Mouse (Mus musculus): ENCODE data around the gene Prickle4. TPM values are rescaled to one million over a fixed set of nuclear protein-coding genes. Genes with fewer than 3 reads are reported as not detected.

Prickle4 gene
- polyA plus RNA-seq, 1 experiment from 2014 or later: 2.7 TPM

DNA sequence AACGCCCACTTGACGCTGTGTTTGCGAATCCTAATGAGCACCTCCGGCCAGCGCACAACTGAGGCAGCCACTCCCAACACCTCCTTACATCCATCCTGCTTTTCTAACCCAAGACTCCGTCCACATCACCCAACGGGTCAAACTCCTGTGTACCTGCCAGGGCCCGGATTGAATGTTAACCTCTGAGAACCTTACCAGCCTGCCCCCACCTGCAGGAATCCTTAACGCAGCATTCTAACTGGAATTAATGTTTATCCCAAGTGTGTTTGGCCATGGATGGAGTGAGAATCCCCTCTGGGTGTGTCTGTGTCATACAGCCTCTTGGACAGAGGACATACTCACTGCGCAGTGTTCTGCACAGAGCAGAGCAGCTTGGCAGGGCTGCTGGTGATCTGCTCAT, 3.6 kb upstream of the Prickle4 start:
- no peaks in the 10 kb centered on the region for H3K4me1 ChIP-seq (ENCODE audit: control insufficient read depth, insufficient read depth, low read length)
- no peaks in the 10 kb centered on the region for H3K9me3 ChIP-seq (ENCODE audit: control insufficient read depth, low read length)
- H3K27me3 ChIP-seq (ENCODE audit: control insufficient read depth, insufficient read depth, low read length): peaks cover 4% of the 10 kb centered on the region; the same call in 1 of the 2 replicates
- WGBS: 91% methylated on average over 10 of the region's 10 CpGs
- no peak overlapping the region for H3K4me3 ChIP-seq (ENCODE audit: low read depth, low read length)
- DNase-seq (ENCODE audit: low spot score) (no peak), ATAC-seq (ENCODE audit: insufficient read depth, low FRiP score, low TSS enrichment) (no peak)
- no peak overlapping the region for H3K27ac ChIP-seq (ENCODE audit: low read depth, low read length)
- no peaks in the 10 kb centered on the region for H3K36me3 ChIP-seq (ENCODE audit: control insufficient read depth, insufficient read depth, low read length)
- H3K4me2 ChIP-seq (ENCODE audit: low read depth): no peak overlapping the region
- H3K9ac ChIP-seq (ENCODE audit: low read length): no peak overlapping the region

DNA sequence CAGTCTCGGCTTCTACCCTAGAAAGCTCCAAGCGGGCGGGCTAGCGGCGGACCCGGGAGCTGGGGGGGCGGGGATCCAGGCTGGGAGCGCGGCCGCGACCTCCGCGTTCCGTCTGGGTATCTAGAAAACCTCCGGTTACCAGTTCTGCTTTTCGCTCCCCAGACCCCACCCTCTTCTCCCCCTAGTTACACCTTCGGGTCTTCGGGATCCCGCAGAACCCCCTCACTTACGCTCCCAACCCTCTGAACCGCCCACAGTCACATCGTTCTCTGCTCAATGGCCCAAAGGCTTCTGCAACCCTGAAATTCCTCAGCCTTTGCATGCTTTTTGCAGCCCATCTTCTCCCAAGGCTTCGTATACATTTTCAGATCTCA, 788 bp upstream of the Prickle4 start:
- Histone ChIP-seq H3K4me1 (ENCODE audit: control insufficient read depth, insufficient read depth, low read length) (no peaks in the 10 kb centered on the region), H3K9ac (ENCODE audit: low read length) (peak overlapping the region; percentile 72), H3K27me3 (ENCODE audit: control insufficient read depth, insufficient read depth, low read length) (no peaks in the 10 kb centered on the region), H3K4me3 (ENCODE audit: low read depth, low read length) (peak overlapping the region; percentile 48), H3K9me3 (ENCODE audit: control insufficient read depth, low read length) (no peaks in the 10 kb centered on the region), H3K4me2 (ENCODE audit: low read depth) (peak overlapping the region; percentile 66), H3K36me3 (ENCODE audit: control insufficient read depth, insufficient read depth, low read length) (no peaks in the 10 kb centered on the region), H3K27ac (ENCODE audit: low read depth, low read length) (no peak overlapping the region)
- under 1% methylated on average over 18 of the region's 23 CpGs for WGBS
- DNase-seq (ENCODE audit: low spot score) (no peak), ATAC-seq (ENCODE audit: insufficient read depth, low FRiP score, low TSS enrichment) (peak; percentile 9; the same call in 1 of the 2 replicates)

DNA sequence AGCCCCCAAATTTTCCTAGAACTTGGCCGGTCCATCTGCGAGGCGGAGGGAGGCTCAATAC, 264 bp downstream of the Prickle4 start, which contains the start of gene Gm21981:
Gene Gm21981, minus strand, starts transcription at position 14 of the 61 bp plus-strand sequence.
- no peaks in the 10 kb centered on the region for H3K27me3 ChIP-seq (ENCODE audit: control insufficient read depth, insufficient read depth, low read length)
- peak within 1 kb of the TSS; percentile 66 for H3K4me2 ChIP-seq (ENCODE audit: low read depth)
- WGBS: 0% methylated on average over 3 of the region's 3 CpGs
- peak within 1 kb of the TSS; percentile 72 for H3K9ac ChIP-seq (ENCODE audit: low read length)
- H3K4me3 ChIP-seq (ENCODE audit: low read depth, low read length): peak within 1 kb of the TSS; percentile 48
- H3K27ac ChIP-seq (ENCODE audit: low read depth, low read length): peak within 1 kb of the TSS; percentile 45; the same call in 1 of the 2 replicates
- no peaks in the 10 kb centered on the region for H3K4me1 ChIP-seq (ENCODE audit: control insufficient read depth, insufficient read depth, low read length)
- no peaks in the 10 kb centered on the region for H3K36me3 ChIP-seq (ENCODE audit: control insufficient read depth, insufficient read depth, low read length)
- ATAC-seq (ENCODE audit: insufficient read depth, low FRiP score, low TSS enrichment) (no peak), DNase-seq (ENCODE audit: low spot score) (no peak)
- no peaks in the 10 kb centered on the region for H3K9me3 ChIP-seq (ENCODE audit: control insufficient read depth, low read length)

DNA sequence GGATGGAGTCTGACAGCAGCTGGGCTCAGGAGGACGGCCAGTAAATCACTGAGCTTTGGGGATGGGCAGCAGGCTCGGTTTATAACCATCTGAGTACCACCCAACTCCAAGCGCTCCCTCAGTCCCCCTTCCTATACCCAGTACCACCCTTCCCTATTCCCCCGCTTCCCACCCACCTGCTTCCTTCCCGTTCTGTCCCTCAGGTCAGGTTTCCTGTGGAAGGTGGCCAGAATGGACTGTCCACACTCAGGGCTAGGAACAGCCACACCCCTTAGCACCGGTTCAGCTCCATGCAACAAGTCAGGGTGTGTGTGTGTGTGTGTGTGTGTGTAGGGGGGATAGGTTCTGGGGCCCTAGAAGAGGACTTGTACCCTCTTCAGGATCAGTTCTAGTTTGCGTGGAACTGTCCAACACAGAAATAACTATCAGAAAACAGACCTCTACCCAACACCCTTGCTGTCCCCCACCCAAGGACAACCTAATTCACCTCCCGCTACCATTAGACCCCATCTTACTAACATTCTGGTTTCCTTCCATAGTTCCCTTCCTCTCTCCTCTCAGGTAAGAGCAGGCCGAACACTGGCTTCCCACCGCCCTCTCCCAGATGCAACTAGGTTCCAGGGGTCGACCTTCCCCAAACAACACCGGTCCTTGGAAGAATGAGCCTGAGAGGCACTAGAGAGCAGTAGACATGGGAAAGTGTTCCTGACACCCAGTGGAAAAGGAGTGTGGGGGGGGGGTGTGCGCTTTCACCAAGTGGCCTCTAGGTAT, 680 bp downstream of the Prickle4 start:
- H3K4me3 ChIP-seq (ENCODE audit: low read depth, low read length): peak overlapping the region; percentile 48
- peak overlapping the region; percentile 66 for H3K4me2 ChIP-seq (ENCODE audit: low read depth)
- no peaks in the 10 kb centered on the region for H3K4me1 ChIP-seq (ENCODE audit: control insufficient read depth, insufficient read depth, low read length)
- no peaks in the 10 kb centered on the region for H3K9me3 ChIP-seq (ENCODE audit: control insufficient read depth, low read length)
- H3K27ac ChIP-seq (ENCODE audit: low read depth, low read length): no peak overlapping the region
- no peaks in the 10 kb centered on the region for H3K27me3 ChIP-seq (ENCODE audit: control insufficient read depth, insufficient read depth, low read length)
- ATAC-seq (ENCODE audit: insufficient read depth, low FRiP score, low TSS enrichment): no peak
- 33% methylated on average over 13 of the region's 13 CpGs for WGBS
- H3K9ac ChIP-seq (ENCODE audit: low read length): peak overlapping the region; percentile 72
- H3K36me3 ChIP-seq (ENCODE audit: control insufficient read depth, insufficient read depth, low read length): no peaks in the 10 kb centered on the region
- DNase-seq (ENCODE audit: low spot score): no peak

GRCm38 (mm10) chr17:47691650-47692049, 2.9 kb downstream of the Prickle4 start:
- no peaks in the 10 kb centered on the region for H3K36me3 ChIP-seq (ENCODE audit: control insufficient read depth, insufficient read depth, low read length)
- no peaks in the 10 kb centered on the region for H3K27me3 ChIP-seq (ENCODE audit: control insufficient read depth, insufficient read depth, low read length)
- no peaks in the 10 kb centered on the region for H3K9me3 ChIP-seq (ENCODE audit: control insufficient read depth, low read length)
- H3K4me2 ChIP-seq (ENCODE audit: low read depth): no peak overlapping the region
- DNase-seq (ENCODE audit: low spot score) (no peak), ATAC-seq (ENCODE audit: insufficient read depth, low FRiP score, low TSS enrichment) (no peak)
- H3K4me3 ChIP-seq (ENCODE audit: low read depth, low read length): no peak overlapping the region
- no peak overlapping the region for H3K9ac ChIP-seq (ENCODE audit: low read length)
- no peak overlapping the region for H3K27ac ChIP-seq (ENCODE audit: low read depth, low read length)
- WGBS: 89% methylated on average over 3 of the region's 3 CpGs
- peaks cover 7% of the 10 kb centered on the region for H3K4me1 ChIP-seq (ENCODE audit: control insufficient read depth, insufficient read depth, low read length)

- H3K36me3 ChIP-seq (ENCODE audit: control insufficient read depth, insufficient read depth, low read length): no peaks in the 10 kb centered on the region
- H3K4me1 ChIP-seq (ENCODE audit: control insufficient read depth, insufficient read depth, low read length): peaks cover 7% of the 10 kb centered on the region
- no peak overlapping the region for H3K27ac ChIP-seq (ENCODE audit: low read depth, low read length)
- H3K27me3 ChIP-seq (ENCODE audit: control insufficient read depth, insufficient read depth, low read length): no peaks in the 10 kb centered on the region
- DNase-seq (ENCODE audit: low spot score) (no peak), ATAC-seq (ENCODE audit: insufficient read depth, low FRiP score, low TSS enrichment) (no peak)
- no peak overlapping the region for H3K9ac ChIP-seq (ENCODE audit: low read length)
- 82% methylated on average over 7 of the region's 8 CpGs for WGBS
- H3K4me3 ChIP-seq (ENCODE audit: low read depth, low read length): no peak overlapping the region
- no peak overlapping the region for H3K4me2 ChIP-seq (ENCODE audit: low read depth)
- H3K9me3 ChIP-seq (ENCODE audit: control insufficient read depth, low read length): no peaks in the 10 kb centered on the region
These were observed 4.6 kb downstream of the Prickle4 start for GRCm38 (mm10) chr17:47689894-47690293.

- peak; percentile 45 for ATAC-seq (ENCODE audit: insufficient read depth, low FRiP score, low TSS enrichment)
- peak within 1 kb of the TSS; percentile 78 for H3K4me3 ChIP-seq (ENCODE audit: low read depth, low read length)
- H3K27me3 ChIP-seq (ENCODE audit: control insufficient read depth, insufficient read depth, low read length): no peaks in the 10 kb centered on the region
- peak within 1 kb of the TSS; percentile 67 for H3K27ac ChIP-seq (ENCODE audit: low read depth, low read length)
- DNase-seq (ENCODE audit: low spot score): peak; percentile 78
- H3K9me3 ChIP-seq (ENCODE audit: control insufficient read depth, low read length): no peaks in the 10 kb centered on the region
- H3K9ac ChIP-seq (ENCODE audit: low read length): peak within 1 kb of the TSS; percentile 77
- H3K4me1 ChIP-seq (ENCODE audit: control insufficient read depth, insufficient read depth, low read length): peaks cover 7% of the 10 kb centered on the region
- 1% methylated on average over 51 of the region's 58 CpGs for WGBS
- H3K36me3 ChIP-seq (ENCODE audit: control insufficient read depth, insufficient read depth, low read length): 0 out of 2 replicates have a peak, but pooled peaks cover 2% of the 10 kb centered on the region
- peak within 1 kb of the TSS; percentile 94 for H3K4me2 ChIP-seq (ENCODE audit: low read depth)
These were observed 5.6 kb downstream of the Prickle4 start, which contains the start of gene Frs3 for GRCm38 (mm10) chr17:47688608-47689575. Gene Frs3, plus strand, starts transcription at chr17:47689030.

GRCm38 (mm10) chr17:47688344-47688607, 6.3 kb downstream of the Prickle4 start, which contains the start of gene Tomm6:
Gene Tomm6, minus strand, starts transcription at chr17:47688386.
- no peak for DNase-seq (ENCODE audit: low spot score)
- 0% methylated on average over 9 of the region's 9 CpGs for WGBS
- Histone ChIP-seq H3K9me3 (ENCODE audit: control insufficient read depth, low read length) (no peaks in the 10 kb centered on the region), H3K4me3 (ENCODE audit: low read depth, low read length) (peak within 1 kb of the TSS; percentile 78), H3K4me1 (ENCODE audit: control insufficient read depth, insufficient read depth, low read length) (peaks cover 7% of the 10 kb centered on the region), H3K27me3 (ENCODE audit: control insufficient read depth, insufficient read depth, low read length) (no peaks in the 10 kb centered on the region), H3K36me3 (ENCODE audit: control insufficient read depth, insufficient read depth, low read length) (0 out of 2 replicates have a peak, but pooled peaks cover 2% of the 10 kb centered on the region), H3K27ac (ENCODE audit: low read depth, low read length) (peak within 1 kb of the TSS; percentile 67), H3K9ac (ENCODE audit: low read length) (peak within 1 kb of the TSS; percentile 77), H3K4me2 (ENCODE audit: low read depth) (peak within 1 kb of the TSS; percentile 94)
- no peak for ATAC-seq (ENCODE audit: insufficient read depth, low FRiP score, low TSS enrichment)

All from neural tube, embryonic 11.5 days (tissue).